Mouse (Mus musculus): Measurements from ENCODE around the gene Hps3.
"Not testable (repeated sequence)": the region's sequence is repeated elsewhere in the genome, so short reads cannot be mapped to it uniquely, and the experiment has no call there.

Gene Hps3

DNA sequence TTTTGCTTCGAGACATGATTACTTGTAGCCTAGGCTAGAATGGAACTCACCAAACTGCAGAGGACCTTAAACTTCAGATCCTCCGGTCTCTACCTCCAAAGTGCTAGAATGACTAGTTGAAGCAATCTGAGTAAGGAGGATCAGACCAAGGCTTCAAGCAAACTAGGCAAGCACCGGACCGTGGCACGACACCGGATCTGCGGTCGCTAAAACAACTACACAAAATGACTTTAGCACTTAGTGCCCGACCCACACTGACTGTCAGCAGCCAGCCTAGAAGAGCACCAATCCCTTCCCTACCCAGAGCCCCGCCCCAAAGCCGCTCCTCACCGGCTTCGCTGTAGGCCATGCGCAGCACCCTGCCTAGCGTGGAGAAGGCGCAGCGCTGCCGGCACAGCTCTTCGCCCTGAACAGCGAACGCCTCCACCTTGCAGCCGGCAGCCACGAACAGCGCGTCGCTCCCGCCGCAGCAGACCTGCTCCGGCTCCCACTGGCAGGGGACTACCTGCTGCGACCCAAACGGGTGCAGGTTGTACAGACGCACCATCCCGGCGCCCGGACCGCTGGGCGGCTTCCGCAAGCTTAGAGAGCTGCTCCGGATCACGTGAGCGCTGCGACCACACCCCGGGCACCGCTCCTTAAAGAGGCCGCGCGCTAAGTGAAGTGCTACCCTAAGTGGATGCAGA, at the start of gene Hps3:
Gene Hps3, minus strand, starts transcription at position 597 of the 686 bp plus-strand sequence.
- peak; percentile 92 for DNase-seq (ENCODE audit: low read depth, low spot score)

DNA sequence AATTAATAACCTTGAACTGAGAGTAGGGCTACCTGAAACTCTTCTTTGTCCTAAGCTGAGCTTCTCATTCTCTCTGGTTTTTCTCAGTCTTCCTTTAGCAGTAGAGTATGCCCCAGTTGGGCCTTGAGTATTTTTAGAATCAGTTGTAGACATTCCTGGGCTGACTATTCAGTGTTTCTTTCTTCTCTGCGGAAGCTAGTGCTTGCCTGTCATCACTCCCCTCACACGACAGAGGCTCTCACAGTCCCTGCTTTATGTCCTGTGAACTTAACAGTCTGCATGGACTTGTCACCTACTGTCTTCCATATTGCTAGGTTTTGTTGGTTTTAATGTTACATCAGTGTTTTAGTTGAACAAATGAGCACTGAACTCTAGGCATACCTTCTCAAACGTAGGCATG, 47.0 kb upstream of the Hps3 start:
- DNase-seq (ENCODE audit: low read depth, low spot score) = no peak

DNA sequence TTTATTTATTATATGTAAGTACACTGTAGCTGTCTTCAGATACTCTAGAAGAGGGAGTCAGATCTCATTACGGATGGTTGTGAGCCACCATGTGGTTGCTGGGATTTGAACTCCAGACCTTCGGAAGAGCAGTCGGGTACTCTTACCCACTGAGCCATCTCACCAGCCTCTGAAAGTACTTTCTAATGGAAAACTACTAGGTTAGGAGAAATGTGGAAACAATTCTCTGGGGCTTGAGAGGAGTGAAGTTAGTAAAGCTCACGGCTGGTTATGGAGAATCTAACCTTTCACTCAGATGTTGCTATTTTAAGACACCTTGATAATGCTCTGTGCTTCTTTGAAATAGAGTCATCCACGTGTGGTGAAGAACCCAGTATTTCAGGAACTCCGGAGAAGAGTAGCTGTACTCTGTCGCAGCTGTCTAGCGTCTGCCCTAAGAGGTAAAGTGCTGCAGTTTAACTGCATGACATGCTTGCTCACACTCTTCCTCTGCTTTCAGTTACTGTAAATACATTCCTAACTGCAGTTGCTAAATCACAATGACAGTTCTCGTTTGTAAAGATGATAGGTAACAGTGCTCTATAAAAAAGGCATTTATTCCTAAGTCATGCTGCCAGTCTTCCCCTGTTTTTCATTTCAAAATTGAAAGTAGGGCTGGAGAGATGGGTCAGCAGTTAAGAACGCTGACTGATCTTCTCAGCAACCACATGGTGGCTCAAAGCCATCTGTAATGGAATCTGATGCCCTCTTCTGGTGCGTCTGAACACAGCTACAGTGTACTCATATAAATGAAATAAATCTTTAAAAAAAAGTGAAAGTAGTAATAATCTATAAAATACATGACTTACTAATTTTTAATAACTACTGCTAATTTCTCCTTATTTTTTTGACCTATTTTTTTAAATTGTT, 41.3 kb upstream of the Hps3 start:
- DNase-seq (ENCODE audit: low read depth, low spot score) = peak; percentile 11

DNA sequence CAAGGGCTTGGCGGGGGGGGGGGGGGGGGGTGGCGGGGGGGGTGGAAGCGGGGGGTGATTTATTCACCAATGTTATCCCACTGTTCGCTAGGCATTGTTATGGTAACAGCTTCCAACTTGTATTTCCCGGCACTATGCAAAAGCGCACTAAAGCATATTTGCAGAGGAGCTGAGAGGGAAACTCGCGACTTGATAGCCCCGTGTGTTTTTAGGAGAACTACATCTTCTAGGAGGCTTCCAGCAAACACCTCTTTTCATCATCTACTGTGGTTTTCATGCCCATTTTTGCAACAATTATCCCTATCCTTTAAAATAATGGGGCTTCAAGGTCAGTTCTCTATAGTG, 23.1 kb upstream of the Hps3 start:
- no peak for DNase-seq (ENCODE audit: low read depth, low spot score)

DNA sequence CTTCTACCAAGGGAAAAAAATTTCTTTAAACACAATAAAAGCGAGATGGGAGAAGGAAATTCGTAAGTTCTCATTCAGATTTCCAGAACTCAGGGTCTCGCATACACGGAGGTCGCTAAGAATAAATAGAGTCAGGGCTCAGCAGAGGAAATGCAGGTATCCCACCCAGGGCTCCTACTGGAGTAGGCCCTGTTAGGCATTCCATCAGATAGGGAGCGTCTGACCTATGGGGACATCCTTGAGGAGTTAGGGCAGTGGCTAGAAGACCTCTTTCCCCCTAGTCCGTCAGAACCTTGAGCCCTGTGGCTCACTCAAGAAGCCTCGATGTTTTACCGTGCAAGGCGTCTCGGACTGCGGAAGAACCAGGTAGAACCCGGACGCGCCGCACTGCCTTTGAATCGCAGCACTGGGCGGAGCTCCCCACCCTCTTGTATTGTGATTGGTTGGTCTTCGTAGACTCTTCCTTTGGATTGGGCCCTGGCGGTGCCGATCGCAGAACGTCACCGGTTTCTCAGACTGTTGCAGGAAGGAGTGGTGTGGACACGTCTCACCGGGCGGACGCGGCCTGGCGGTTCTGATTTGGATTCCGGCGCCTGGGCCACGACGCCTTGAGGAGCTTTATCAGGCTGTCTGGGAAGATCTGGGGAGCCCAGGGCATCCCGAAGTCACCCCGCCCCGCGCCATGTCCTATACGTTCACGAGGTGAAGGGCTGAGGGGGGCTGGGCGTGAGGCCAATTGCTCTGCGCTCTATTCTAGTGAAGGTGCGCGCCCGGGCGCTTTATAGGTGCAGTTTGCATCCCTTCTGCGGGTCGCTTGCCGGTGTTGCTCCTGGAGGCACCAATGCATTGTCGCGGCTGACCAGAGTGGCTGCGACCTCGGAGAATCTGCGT, 22.4 kb upstream of the Hps3 start, which contains the start of gene Hltf:
Gene Hltf, plus strand, starts transcription at position 506 of the 891 bp plus-strand sequence.
- peak; percentile 98 for DNase-seq (ENCODE audit: low read depth, low spot score)

DNA sequence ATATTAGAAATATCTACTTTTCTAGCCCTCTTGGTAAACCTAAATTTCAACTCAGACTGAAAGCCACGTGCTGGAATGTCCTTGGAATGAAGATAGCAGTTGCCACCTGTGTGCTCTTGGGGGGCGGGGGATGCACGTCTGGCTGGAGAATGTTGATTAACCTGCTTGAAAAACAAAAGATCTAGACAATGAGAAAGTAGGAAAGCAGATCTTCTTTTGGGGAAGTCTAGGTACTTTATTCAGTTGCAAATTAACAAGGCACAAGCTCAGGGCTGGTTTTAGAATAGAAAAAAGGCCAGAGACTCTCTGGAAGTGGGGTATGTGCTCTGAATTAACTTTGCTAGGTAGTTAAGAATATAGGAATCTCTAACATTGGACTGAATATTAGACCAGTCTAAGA, 9.6 kb upstream of the Hps3 start:
- DNase-seq (ENCODE audit: low read depth, low spot score) = peak; percentile 60

DNA sequence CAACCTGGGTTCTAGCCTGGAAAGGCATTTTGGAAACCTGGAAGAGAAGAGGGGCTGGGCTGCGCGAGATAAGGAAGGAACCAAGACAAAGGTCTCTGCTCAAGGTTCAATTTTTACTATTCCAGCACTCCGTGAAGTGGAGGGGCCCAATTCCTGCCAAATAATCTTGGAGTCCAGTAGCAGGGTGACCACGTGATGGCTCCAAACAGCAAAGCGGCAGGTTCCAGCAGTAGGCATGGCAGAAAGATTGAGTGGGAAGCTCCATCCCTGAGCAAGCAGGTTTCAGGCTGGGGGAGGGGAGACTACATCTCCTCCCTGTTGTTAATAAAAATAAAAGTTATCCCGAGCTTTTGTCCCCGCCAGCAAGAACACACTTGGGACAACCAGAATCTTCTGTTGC, 6.3 kb upstream of the Hps3 start:
- not testable (repeated sequence) for DNase-seq (ENCODE audit: low read depth, low spot score)

DNA sequence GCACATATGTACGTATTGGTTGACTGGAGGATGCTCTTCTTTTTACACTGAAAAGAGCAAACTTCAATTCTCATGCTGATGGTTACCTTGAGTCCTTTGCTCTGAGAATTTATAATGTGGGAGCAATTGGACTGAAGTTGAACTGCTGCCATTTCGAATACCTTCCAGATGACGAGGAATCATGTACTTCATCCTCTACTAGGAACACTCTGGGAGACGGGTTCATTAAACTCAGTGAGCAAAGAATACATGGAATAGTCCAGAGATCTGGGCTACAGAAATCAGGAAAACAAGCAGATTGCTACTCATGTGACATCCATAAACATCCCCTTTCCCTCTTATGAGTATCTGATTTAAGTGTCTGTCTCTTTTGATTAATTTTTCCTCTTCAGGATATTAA, 954 bp upstream of the Hps3 start:
- DNase-seq (ENCODE audit: low read depth, low spot score) = no peak

DNA sequence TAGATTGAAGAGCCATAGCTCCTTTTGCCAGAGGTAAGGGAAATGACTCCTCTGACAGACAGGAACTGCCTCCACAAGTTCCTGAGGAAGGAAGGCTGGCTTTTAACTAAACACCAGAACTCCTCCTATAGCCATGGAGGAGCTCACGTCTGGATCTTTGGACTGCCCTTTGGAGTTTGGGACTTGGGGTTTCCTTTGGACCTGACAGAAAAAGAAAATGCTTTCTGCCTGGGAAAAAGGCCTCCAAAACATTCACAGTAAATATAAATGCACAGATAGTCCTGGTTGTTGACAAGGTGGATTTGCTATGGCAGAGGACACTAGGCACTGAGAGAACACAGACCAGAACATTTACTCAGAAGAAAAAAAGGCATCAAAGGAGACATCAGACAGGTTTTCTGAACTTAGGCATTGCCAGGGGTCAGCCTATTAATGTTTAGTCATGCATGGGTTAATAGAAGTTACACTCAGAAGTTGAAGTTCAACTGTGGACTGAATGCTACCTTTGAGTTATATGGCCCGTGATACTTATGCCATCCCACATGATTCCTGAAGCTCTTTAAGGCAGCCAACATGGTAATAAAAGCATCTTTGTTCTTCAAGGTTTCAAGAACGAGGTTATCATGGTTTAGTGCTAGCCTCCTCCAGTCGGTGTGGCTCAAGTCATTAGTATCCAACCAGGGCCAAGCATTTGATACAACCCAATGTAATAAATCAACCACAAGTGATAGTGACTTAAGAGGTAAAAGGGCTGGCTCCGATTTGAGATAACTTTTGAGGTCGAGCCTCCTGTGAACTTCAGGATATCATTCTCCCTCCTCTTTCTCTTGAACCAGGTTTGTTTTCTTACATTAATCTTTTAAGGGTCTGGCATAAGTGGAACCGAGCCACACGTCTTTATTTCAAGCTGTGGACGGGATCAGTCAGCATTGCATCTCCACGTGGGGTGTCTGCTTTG, 1.1 kb downstream of the Hps3 start:
- no peak for DNase-seq (ENCODE audit: low read depth, low spot score)

DNA sequence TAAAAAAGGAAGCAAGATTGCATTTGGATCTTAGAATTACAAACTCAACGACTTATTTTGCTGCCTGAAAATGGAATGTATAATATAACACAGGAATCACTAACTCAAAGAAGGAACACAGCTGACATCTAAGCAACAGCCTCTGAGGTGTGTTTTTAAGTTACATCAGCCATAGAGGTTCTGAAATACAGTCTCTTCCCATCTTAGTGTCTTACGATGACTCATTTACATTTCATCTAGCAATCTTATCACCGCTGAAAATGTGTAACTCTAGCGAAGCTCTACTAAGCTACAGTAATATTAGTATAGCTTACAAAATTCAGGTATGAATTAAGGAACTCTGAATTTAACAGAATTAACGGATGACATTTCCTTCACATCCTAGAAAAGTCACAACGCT, 4.3 kb downstream of the Hps3 start:
- DNase-seq (ENCODE audit: low read depth, low spot score) = no peak

DNA sequence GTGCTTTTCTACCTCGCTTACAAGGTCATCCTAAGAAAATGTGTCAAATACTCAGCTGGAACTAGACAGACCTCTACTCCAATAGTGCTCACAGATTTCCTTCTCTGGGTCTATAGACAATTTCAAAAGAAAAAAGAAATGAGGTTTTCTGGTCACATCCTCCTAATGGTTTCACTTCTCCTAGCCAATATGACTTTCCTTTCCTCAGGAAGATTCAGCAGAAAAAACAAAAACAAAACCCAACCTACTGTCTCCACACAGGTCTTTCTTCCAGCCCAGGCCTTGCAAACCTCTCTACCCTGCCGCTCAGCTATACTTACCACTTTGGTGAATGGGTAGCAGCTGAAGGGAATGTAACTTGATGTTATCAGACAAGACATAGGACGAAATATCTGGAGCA, 6.5 kb downstream of the Hps3 start:
- no peak for DNase-seq (ENCODE audit: low read depth, low spot score)

DNA sequence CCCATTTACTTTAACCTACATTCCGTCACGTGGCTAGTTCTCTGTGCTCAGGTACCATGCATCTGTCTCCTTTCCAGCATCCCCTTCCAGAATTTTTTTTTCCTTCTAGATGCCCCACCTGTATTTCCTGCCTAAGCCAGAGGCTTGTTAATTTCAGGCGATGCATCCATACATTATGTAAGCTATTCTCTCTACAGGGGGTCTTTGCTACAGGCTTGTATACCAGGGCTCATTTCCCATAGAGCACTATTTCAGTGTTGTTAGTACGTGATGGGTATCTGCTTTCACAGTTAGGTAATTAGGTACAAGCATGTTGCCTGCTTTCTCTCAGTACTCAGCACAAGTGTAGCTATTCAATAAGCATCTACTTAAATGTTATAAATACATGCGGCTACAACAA, 7.3 kb downstream of the Hps3 start:
- peak; percentile 53 for DNase-seq (ENCODE audit: low read depth, low spot score)

DNA sequence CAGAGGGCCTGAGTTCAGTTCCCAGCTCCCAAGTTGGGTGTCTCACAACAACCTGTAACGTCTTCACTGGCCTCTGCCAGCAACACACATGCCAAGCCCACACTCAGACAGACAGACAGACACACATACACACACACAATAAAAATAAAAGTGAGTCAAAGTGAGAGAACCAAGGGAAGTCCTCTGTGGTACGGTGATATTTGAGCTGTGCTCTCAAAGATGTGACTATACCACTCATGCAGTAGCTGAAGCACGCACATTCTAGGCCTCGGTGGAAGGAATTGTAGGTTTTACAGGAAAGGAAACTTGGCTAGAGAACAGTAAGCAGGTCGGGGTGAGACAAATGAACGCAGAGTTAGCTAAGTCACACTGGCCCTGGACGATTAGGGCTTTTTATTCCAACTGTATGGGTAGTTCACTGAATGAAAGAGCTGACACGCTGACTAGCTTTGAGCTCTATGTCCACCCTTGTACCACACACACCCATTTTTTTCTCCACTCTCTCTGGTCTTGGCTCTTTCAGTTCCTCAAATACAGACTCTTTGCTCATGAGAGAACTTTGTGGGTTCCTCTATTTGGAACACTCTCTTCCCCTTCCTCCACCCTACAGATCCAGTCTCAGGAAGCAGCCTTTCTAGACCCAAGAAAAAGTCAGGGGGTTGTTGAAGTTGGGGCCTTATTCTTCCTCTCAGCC, 8.0 kb downstream of the Hps3 start:
- no peak for DNase-seq (ENCODE audit: low read depth, low spot score)

DNA sequence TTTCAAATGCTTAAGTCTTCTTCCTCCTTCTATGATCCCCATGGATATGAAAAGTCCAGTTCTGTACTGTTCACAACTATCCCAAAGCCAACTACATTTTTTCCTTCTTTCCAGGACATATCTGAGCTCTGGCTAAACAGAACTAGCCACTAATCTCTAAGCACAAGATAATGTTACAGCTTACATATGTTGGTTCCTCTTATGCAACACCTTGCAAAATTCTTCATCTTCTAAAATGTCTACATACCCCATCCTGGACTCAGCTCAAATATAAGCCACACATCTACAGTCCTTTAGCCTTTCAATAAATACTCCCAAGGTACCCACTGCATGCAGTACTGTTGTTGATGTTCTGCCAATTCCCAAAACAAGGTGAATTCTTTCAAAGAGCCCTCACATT, 8.6 kb downstream of the Hps3 start:
- no peak for DNase-seq (ENCODE audit: low read depth, low spot score)

DNA sequence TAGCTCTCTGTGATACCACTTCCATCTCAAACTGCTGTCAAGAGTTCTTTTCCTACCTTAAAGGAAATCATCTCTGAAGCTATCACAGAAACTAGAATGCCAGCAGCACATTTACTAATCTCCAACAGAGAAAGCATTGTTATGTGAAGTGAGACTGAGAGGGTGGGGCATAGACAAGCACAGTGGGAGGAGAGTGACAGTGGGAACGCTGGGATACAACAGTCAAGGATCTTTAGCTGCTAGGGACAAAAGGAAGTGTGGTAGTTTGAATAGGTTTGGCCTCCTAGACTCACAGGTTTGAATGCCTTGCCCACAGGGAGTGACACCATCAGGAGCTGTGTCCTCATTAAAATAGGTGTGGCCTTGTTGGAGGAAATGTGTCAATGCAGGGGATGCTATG, 11.3 kb downstream of the Hps3 start:
- peak; percentile 99 for DNase-seq (ENCODE audit: low read depth, low spot score)

DNA sequence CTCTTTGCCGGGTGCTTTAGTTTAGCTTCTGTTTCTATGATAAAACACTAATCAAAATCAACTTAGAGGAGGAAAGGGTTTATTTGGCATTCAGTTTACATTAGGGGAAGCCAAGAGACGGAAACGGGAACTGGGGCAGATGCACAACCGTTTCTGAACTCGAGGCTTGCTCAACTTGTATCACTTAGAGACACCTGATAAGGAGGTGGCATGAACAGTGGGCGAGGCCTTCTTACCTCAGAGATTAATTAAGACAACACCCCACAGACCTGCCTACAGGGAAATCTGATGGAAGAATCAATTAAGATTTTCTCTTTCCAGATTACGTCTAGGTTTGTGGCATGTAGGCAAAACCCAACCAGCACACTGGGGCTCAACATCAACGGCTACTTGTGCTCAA, 17.0 kb downstream of the Hps3 start:
- no peak for DNase-seq (ENCODE audit: low read depth, low spot score)

DNA sequence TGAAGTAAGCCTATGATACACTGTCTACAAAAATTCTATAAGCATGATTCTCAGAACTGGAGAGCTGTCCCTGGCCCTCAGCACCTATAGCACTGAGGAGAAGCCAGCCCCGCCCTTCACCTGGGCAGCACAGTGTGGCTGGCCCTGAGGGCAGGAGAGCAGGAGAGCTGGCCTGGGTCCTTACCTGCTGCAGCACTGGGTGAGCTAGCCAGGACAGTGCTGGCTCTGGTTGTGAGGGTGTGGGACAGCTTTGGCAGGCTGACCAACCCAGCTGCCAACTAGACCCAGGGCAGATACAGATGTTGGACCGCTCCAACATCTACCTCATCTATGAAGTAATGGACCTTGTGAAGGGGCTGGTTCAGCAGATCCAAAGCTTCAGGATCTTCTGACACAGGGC, 20.7 kb downstream of the Hps3 start:
- no peak for DNase-seq (ENCODE audit: low read depth, low spot score)

DNA sequence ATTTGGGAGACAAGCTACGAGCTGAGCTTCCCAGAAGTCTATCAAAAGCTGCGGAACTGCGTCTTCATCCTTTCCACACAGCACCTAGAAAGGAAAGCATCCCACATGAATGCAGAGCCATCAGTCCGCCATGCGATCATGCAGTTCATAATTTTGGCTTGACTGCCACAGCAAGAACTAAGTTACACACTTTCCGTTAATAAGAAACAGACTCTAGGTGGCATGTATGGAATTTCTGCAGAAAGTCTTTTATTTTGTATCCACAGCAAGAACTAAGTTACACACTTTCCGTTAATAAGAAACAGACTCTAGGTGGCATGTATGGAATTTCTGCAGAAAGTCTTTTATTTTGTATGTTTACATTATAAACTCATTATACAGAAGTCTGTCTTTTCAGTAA, 24.2 kb downstream of the Hps3 start:
- not testable (repeated sequence) for DNase-seq (ENCODE audit: low read depth, low spot score)

DNA sequence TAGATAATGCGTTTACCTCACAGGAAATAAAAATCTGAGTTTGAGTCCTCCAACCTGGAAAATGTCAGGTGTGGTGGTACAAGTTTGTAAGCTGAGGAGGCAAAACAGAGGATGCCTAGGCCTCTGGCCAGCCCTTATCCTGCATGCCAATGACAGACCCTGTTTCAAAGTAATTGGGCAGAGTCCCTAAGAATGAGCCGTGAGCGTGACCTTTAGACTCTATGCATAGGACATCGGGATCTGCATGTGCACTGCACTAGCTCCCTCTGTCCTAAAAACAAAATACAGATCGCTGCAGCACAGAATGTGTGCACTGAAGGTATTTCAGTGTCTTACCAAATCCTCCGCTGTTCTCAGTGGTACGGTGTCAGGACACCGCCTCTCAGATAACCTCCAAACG, 24.7 kb downstream of the Hps3 start:
- DNase-seq (ENCODE audit: low read depth, low spot score) = peak; percentile 21

DNA sequence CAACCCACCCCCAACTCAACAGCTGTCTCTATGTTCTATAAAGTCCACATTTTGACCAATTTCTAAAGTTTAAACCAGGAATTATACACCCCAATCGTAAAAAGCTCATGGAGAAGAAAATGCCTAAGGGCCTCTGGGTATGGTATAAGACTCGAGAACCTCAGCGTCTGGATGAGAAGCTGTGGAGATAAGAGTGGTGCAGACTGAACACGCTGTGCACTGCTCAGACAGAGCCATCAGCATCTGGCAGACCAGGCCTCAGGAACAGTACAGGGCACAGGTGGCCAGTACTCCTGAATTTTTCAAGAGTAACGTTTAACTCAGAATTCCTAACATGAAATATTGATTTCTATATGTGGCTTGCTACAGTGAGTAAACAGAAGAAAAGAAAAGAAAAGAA, 27.4 kb downstream of the Hps3 start:
- DNase-seq (ENCODE audit: low read depth, low spot score) = no peak

All from R1 (cell line).